Mouse (Mus musculus): ENCODE data around the gene Atp2a2.
"Not testable (repeated sequence)": the region's sequence is repeated elsewhere in the genome, so short reads cannot be mapped to it uniquely, and the experiment has no call there.

Gene Atp2a2

GRCm38 (mm10) chr5:122498046-122498445 lies 4.0 kb downstream of the Atp2a2 start:
- H3K4me1 ChIP-seq (replicated peaks; ENCODE audit: low read depth, low read length) = peaks cover 68% of the 10 kb centered on the region
- no peaks in the 10 kb centered on the region for H3K27me3 ChIP-seq (ENCODE audit: insufficient read depth, low read length)
- peaks cover 74% of the 10 kb centered on the region for H3K36me3 ChIP-seq (ENCODE audit: insufficient read depth, low read length)
- no peaks in the 10 kb centered on the region for H3K9me3 ChIP-seq (ENCODE audit: low read length)
- TF ChIP-seq CTCF (conservative IDR thresholded peaks at IDR 0.05; ENCODE audit: low read length) (no peak), NANOG (IDR thresholded peaks at IDR 0.05; ENCODE audit: borderline replicate concordance, low read length) (no peak), POU5F1 (IDR thresholded peaks at IDR 0.05; ENCODE audit: borderline replicate concordance, low read length) (no peak)
- no peak overlapping the region for H3K4me3 ChIP-seq (replicated peaks; ENCODE audit: low read length)

- TF ChIP-seq POU5F1 (IDR thresholded peaks at IDR 0.05; ENCODE audit: borderline replicate concordance, low read length) (no peak), CTCF (conservative IDR thresholded peaks at IDR 0.05; ENCODE audit: low read length) (no peak), NANOG (IDR thresholded peaks at IDR 0.05; ENCODE audit: borderline replicate concordance, low read length) (no peak)
- Histone ChIP-seq H3K9me3 (ENCODE audit: low read length) (no peaks in the 10 kb centered on the region), H3K4me3 (replicated peaks; ENCODE audit: low read length) (no peak overlapping the region), H3K4me1 (replicated peaks; ENCODE audit: low read depth, low read length) (peaks cover 63% of the 10 kb centered on the region), H3K36me3 (ENCODE audit: insufficient read depth, low read length) (peaks cover 85% of the 10 kb centered on the region), H3K27me3 (ENCODE audit: insufficient read depth, low read length) (no peaks in the 10 kb centered on the region)
These were observed 5.0 kb downstream of the Atp2a2 start for GRCm38 (mm10) chr5:122496990-122497389.

DNA sequence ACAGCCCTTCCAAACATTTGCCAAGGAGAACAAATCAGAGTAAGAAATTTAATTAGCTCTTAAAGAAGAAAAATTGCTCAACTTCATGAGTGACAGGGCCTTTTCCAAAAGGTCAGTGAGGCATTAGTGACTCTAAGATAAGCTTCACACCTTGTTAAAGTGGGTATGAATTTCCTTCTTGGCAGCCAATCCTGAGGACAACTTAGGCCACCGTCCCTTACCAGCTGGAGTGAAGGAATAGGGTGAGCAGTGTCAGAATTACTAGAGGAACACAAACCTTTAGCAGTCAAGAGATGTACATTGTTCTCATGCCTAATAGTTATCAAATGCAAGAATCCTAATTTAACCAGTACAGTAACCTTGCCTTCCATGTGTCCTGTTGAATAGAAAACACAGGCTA lies 7.6 kb downstream of the Atp2a2 start:
- no peaks in the 10 kb centered on the region for H3K9me3 ChIP-seq (ENCODE audit: low read length)
- H3K27me3 ChIP-seq (ENCODE audit: insufficient read depth, low read length) = no peaks in the 10 kb centered on the region
- no peak overlapping the region for H3K4me3 ChIP-seq (replicated peaks; ENCODE audit: low read length)
- H3K4me1 ChIP-seq (replicated peaks; ENCODE audit: low read depth, low read length) = peaks cover 51% of the 10 kb centered on the region
- TF ChIP-seq CTCF (conservative IDR thresholded peaks at IDR 0.05; ENCODE audit: low read length) (no peak), POU5F1 (IDR thresholded peaks at IDR 0.05; ENCODE audit: borderline replicate concordance, low read length) (no peak), NANOG (IDR thresholded peaks at IDR 0.05; ENCODE audit: borderline replicate concordance, low read length) (no peak)
- peaks cover 97% of the 10 kb centered on the region for H3K36me3 ChIP-seq (ENCODE audit: insufficient read depth, low read length)

DNA sequence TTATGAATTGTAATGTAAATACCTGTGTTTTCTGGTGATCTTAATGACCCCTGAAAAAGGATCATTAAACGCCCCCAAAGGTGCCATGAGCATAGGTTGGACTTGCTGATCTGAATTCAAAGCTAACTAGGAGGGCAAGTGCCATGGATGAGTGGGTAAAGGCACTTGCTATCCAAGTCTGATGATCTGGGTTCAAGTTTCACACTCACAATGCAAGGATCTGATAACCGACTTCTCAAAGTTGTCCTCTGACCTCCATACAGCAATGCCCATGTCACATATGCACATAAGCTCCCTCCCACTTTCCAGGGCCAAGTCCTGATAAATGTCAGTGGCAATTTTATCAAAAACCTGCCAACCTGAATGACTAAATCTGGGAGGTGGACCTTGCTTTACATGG lies 9.0 kb downstream of the Atp2a2 start:
- Histone ChIP-seq H3K9me3 (ENCODE audit: low read length) (no peaks in the 10 kb centered on the region), H3K36me3 (ENCODE audit: insufficient read depth, low read length) (peaks cover 97% of the 10 kb centered on the region), H3K4me1 (replicated peaks; ENCODE audit: low read depth, low read length) (peaks cover 38% of the 10 kb centered on the region), H3K4me3 (replicated peaks; ENCODE audit: low read length) (no peak overlapping the region), H3K27me3 (ENCODE audit: insufficient read depth, low read length) (no peaks in the 10 kb centered on the region)
- TF ChIP-seq POU5F1 (IDR thresholded peaks at IDR 0.05; ENCODE audit: borderline replicate concordance, low read length) = no peak
- no peak for TF ChIP-seq CTCF (conservative IDR thresholded peaks at IDR 0.05; ENCODE audit: low read length)
- TF ChIP-seq NANOG (IDR thresholded peaks at IDR 0.05; ENCODE audit: borderline replicate concordance, low read length) = no peak

- no peak overlapping the region for H3K4me3 ChIP-seq (replicated peaks; ENCODE audit: low read length)
- no peaks in the 10 kb centered on the region for H3K9me3 ChIP-seq (ENCODE audit: low read length)
- peaks cover 25% of the 10 kb centered on the region for H3K4me1 ChIP-seq (replicated peaks; ENCODE audit: low read depth, low read length)
- peaks cover 96% of the 10 kb centered on the region for H3K36me3 ChIP-seq (ENCODE audit: insufficient read depth, low read length)
- H3K27me3 ChIP-seq (ENCODE audit: insufficient read depth, low read length) = no peaks in the 10 kb centered on the region
- TF ChIP-seq CTCF (conservative IDR thresholded peaks at IDR 0.05; ENCODE audit: low read length) = no peak; the same call in 1 of the 2 replicates
- no peak for TF ChIP-seq NANOG (IDR thresholded peaks at IDR 0.05; ENCODE audit: borderline replicate concordance, low read length)
- TF ChIP-seq POU5F1 (IDR thresholded peaks at IDR 0.05; ENCODE audit: borderline replicate concordance, low read length) = no peak
These were observed 10.6 kb downstream of the Atp2a2 start for GRCm38 (mm10) chr5:122491385-122491784.

DNA sequence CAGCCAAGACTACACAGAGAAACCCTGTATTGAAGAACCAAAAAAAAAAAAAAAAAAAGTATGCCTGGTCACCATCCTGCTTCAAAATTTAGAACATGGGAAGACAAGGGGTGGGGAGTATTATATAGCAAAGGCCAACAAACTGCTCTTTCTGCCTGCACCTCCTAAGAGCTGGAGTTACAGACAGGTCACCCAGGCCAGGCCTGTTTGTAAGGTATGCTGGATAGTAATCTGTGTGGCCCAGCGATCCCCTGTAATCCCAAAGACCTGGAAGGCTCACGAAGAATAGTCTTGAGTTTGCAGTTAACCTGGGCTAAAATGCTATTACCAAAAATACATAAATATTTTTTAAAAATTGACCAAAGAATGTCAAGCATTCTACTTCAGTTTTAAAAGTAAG lies 11.9 kb downstream of the Atp2a2 start:
- Histone ChIP-seq H3K4me1 (replicated peaks; ENCODE audit: low read depth, low read length) (peaks cover 15% of the 10 kb centered on the region), H3K27me3 (ENCODE audit: insufficient read depth, low read length) (no peaks in the 10 kb centered on the region), H3K9me3 (ENCODE audit: low read length) (no peaks in the 10 kb centered on the region), H3K36me3 (ENCODE audit: insufficient read depth, low read length) (peaks cover 95% of the 10 kb centered on the region), H3K4me3 (replicated peaks; ENCODE audit: low read length) (no peak overlapping the region)
- TF ChIP-seq NANOG (IDR thresholded peaks at IDR 0.05; ENCODE audit: borderline replicate concordance, low read length) = no peak
- TF ChIP-seq POU5F1 (IDR thresholded peaks at IDR 0.05; ENCODE audit: borderline replicate concordance, low read length) = no peak
- no peak for TF ChIP-seq CTCF (conservative IDR thresholded peaks at IDR 0.05; ENCODE audit: low read length)

DNA sequence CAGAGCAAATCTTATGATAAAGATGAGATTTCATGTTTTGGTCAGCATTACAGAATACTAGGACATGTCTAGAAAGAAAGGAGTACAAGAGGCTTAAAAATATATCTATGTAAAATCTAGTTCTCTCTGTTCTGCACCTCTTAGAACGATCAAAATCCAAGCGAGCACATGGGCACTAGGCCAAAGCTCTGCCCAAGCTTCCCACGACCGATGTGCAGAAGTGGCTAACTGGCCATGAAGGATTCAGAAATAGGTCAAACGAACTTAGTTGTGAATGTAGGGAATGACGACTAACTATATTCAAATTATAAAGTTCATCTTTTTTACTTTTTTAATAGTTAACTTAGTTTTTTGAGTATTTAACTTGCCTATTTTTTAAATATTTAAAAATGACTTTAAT lies 14.2 kb downstream of the Atp2a2 start:
- H3K4me1 ChIP-seq (replicated peaks; ENCODE audit: low read depth, low read length) = peaks cover 19% of the 10 kb centered on the region
- TF ChIP-seq POU5F1 (IDR thresholded peaks at IDR 0.05; ENCODE audit: borderline replicate concordance, low read length) = no peak
- no peaks in the 10 kb centered on the region for H3K9me3 ChIP-seq (ENCODE audit: low read length)
- no peaks in the 10 kb centered on the region for H3K27me3 ChIP-seq (ENCODE audit: insufficient read depth, low read length)
- H3K4me3 ChIP-seq (replicated peaks; ENCODE audit: low read length) = no peak overlapping the region
- H3K36me3 ChIP-seq (ENCODE audit: insufficient read depth, low read length) = peaks cover 95% of the 10 kb centered on the region

GRCm38 (mm10) chr5:122486243-122486642 lies 15.8 kb downstream of the Atp2a2 start:
- H3K27me3 ChIP-seq (ENCODE audit: insufficient read depth, low read length); H3K4me3 ChIP-seq (replicated peaks; ENCODE audit: low read length); H3K9me3 ChIP-seq (ENCODE audit: low read length): not testable (repeated sequence)
- peaks cover 33% of the 10 kb centered on the region for H3K4me1 ChIP-seq (replicated peaks; ENCODE audit: low read depth, low read length)
- H3K36me3 ChIP-seq (ENCODE audit: insufficient read depth, low read length) = peaks cover 97% of the 10 kb centered on the region

DNA sequence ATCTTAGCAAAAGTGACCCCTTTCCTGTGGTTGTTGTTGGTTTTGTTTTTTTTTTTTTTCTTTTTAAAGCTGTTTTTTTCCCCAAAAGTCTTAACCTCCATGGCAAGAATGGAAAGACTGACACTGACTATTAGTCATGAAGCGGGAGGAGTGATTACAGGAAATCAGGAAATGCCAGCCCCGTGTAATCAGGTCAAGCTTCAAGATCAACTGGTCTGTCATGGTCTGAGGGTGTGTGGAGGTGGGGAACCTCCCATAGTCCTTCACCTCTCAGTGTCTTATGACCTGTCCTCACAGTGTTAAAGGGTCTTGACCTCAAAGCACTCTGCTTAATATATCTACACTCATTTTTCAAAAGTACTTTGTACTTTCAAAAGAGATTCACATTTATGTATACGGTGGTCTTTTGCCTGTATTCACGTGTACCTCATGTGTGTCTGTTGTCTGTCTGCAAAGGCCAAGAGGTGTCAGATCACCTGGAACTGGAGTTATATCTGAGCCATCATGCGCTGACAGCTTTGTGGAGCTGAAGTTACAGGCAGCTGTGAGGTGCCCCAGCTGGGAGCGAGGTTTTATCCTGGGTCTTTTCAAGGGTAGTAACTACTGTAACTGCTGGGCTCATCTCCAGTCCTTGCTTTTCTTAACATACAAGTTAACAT lies 19.2 kb downstream of the Atp2a2 start:
- Histone ChIP-seq H3K4me1 (replicated peaks; ENCODE audit: low read depth, low read length) (peaks cover 61% of the 10 kb centered on the region), H3K4me3 (replicated peaks; ENCODE audit: low read length) (no peak overlapping the region), H3K36me3 (ENCODE audit: insufficient read depth, low read length) (peaks cover 91% of the 10 kb centered on the region), H3K9me3 (ENCODE audit: low read length) (no peaks in the 10 kb centered on the region), H3K27me3 (ENCODE audit: insufficient read depth, low read length) (no peaks in the 10 kb centered on the region)
- no peak for TF ChIP-seq NANOG (IDR thresholded peaks at IDR 0.05; ENCODE audit: borderline replicate concordance, low read length)
- TF ChIP-seq CTCF (conservative IDR thresholded peaks at IDR 0.05; ENCODE audit: low read length) = no peak
- no peak for TF ChIP-seq POU5F1 (IDR thresholded peaks at IDR 0.05; ENCODE audit: borderline replicate concordance, low read length)

Measured in E14TG2a.4 (cell line).